Mouse (Mus musculus): Measurements from ENCODE around the gene Hsbp1.
A peak's percentile ranks its signal among the peaks of the same experiment; 100 is the strongest.

GRCm38 (mm10) chr8:119395072-119395950, 51.0 kb downstream of the Hsbp1 start:
- TF ChIP-seq POLR2A (IDR thresholded peaks at IDR 0.05; ENCODE audit: control insufficient read depth, extremely low read depth, insufficient read depth, low read length, poor library complexity) (no peak), CTCF (IDR thresholded peaks at IDR 0.05; ENCODE audit: borderline replicate concordance, control insufficient read depth, extremely low read depth, insufficient read depth, low read length, poor library complexity) (peak; percentile 7; the same call in 1 of the 2 replicates)
